In the genomic region with DNA sequence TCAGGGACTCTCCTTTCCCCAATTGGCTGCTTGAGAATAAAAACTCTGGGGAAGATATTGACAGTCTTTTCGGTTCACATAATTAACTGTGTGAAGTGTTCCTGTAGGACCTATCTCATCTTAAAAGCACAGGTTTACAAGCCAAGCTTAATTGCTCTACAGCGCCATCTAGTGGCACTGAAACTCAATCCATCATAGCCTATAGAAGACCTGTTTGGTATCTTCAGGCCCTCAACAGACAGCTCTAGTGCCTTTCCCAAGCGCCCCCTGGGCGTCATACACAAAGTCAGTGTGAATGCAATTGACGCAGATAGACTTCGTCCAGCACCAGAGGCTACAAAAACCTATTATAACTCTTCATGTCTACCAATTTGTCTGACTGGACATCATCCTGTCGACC, we compare ENCODE assay signal across 9 mouse cellular contexts.
DNase-seq lines count a peak whose midpoint lies in the region; ATAC-seq lines count a peak whose summit lies in the region.
"Had no signal": no experiment of that assay in that cellular context is flagged by ENCODE, and none has a peak within 500 bp of the region (broad histone marks: within the 10 kb centered on the region; RNA-seq: fewer than 3 reads in every experiment).

No protein-coding gene starts in this region.

- no peaks in the 10 kb centered on the region for H3K4me1 ChIP-seq in kidney, embryonic 15.5 days
- no peaks in the 10 kb centered on the region for H3K4me1 ChIP-seq in forebrain, embryonic 15.5 days
- no peaks in the 10 kb centered on the region for H3K4me1 ChIP-seq in midbrain, embryonic 13.5 days (replicated peaks)
- H3K4me1 ChIP-seq: embryonic facial prominence, embryonic 12.5 days had no signal

- no peak overlapping the region for H3K9ac ChIP-seq in kidney, embryonic 15.5 days
- no peak overlapping the region for H3K9ac ChIP-seq in forebrain, embryonic 15.5 days (replicated peaks)
- H3K9ac ChIP-seq in midbrain, embryonic 13.5 days (replicated peaks) = no peak overlapping the region
- H3K9ac ChIP-seq: embryonic facial prominence, embryonic 12.5 days had no signal

- intact Hi-C loops in left cerebral cortex, postnatal 14 days (cut with DNase I) = loop anchor here (10.0 kb wide), 1 partner anchor 655 kb away; no protein-coding TSS in a partner anchor

- no peak; the same call in 1 of the 2 replicates for ATAC-seq in kidney, embryonic 15.5 days (replicated peaks; ENCODE audit: low FRiP score)
- ATAC-seq in cerebellum, adult (ENCODE audit: insufficient number of reproducible peaks, low FRiP score, low TSS enrichment) = peak; percentile 86
- peak; percentile 55; the same call in 1 of the 2 replicates for ATAC-seq in forebrain, embryonic 15.5 days (replicated peaks)
- peak; percentile 48 for ATAC-seq in inflammation-experienced regulatory T-cells, adult 6 months
- ATAC-seq in midbrain, embryonic 13.5 days = peak; percentile 55; the same call in 1 of the 2 replicates

- peak; percentile 26 for DNase-seq in kidney, adult 11 months
- peak; percentile 62 to 80 for DNase-seq in left cerebral cortex, postnatal 14 days (ENCODE audit: low spot score in 2 of 2)
- peak; percentile 13 to 54 for DNase-seq in spleen, postnatal 14 days (ENCODE audit: low spot score in 2 of 2)

- H3K36me3 ChIP-seq in kidney, embryonic 15.5 days = no peaks in the 10 kb centered on the region
- H3K36me3 ChIP-seq in forebrain, embryonic 15.5 days = no peaks in the 10 kb centered on the region
- H3K36me3 ChIP-seq in midbrain, embryonic 13.5 days = no peaks in the 10 kb centered on the region
- H3K36me3 ChIP-seq: embryonic facial prominence, embryonic 12.5 days had no signal

- no peak overlapping the region for H3K4me2 ChIP-seq in kidney, embryonic 15.5 days
- no peak overlapping the region for H3K4me2 ChIP-seq in forebrain, embryonic 15.5 days (replicated peaks)
- no peak overlapping the region for H3K4me2 ChIP-seq in midbrain, embryonic 13.5 days (replicated peaks)
- H3K4me2 ChIP-seq: embryonic facial prominence, embryonic 12.5 days had no signal

- H3K4me3 ChIP-seq in kidney, embryonic 15.5 days (replicated peaks) = no peak overlapping the region
- H3K4me3 ChIP-seq in forebrain, embryonic 15.5 days = no peak overlapping the region
- no peak overlapping the region for H3K4me3 ChIP-seq in midbrain, embryonic 13.5 days (replicated peaks)
- H3K4me3 ChIP-seq: embryonic facial prominence, embryonic 12.5 days had no signal

- H3K9me3 ChIP-seq in kidney, embryonic 15.5 days (replicated peaks) = no peaks in the 10 kb centered on the region
- H3K9me3 ChIP-seq in forebrain, embryonic 15.5 days = no peaks in the 10 kb centered on the region
- no peaks in the 10 kb centered on the region for H3K9me3 ChIP-seq in midbrain, embryonic 13.5 days
- H3K9me3 ChIP-seq: embryonic facial prominence, embryonic 12.5 days had no signal

- no peak overlapping the region for H3K27ac ChIP-seq in kidney, embryonic 15.5 days
- H3K27ac ChIP-seq in forebrain, embryonic 15.5 days (replicated peaks) = no peak overlapping the region
- H3K27ac ChIP-seq in midbrain, embryonic 13.5 days = no peak overlapping the region
- H3K27ac ChIP-seq: embryonic facial prominence, embryonic 12.5 days had no signal

- no peaks in the 10 kb centered on the region for H3K27me3 ChIP-seq in kidney, embryonic 15.5 days
- H3K27me3 ChIP-seq in forebrain, embryonic 15.5 days = no peaks in the 10 kb centered on the region
- no peaks in the 10 kb centered on the region for H3K27me3 ChIP-seq in midbrain, embryonic 13.5 days
- H3K27me3 ChIP-seq: embryonic facial prominence, embryonic 12.5 days had no signal

- WGBS in kidney, embryonic 15.5 days = 40% methylated on average over 7 of the region's 7 CpGs
- WGBS in forebrain, embryonic 15.5 days = 35% methylated on average over 7 of the region's 7 CpGs
- 42% methylated on average over 7 of the region's 7 CpGs for WGBS in midbrain, embryonic 13.5 days
